Mouse (Mus musculus) neural tube, embryonic 15.5 days (tissue): ENCODE data around the gene Notch1. TPM values are rescaled to one million over a fixed set of nuclear protein-coding genes. Genes with fewer than 3 reads are reported as not detected.

Source experiments
- ATAC-seq: fragments of 200-750 bp; cut with Nextera tagmentation; 2 replicates; pipeline ENCODE4 v1.8.0; 2017; ENCODE audit warnings: mild to moderate bottlenecking, moderate TSS enrichment, moderate library complexity; ENCODE audit not compliant: low FRiP score
- H3K27ac ChIP-seq: fragments of 300-500 bp; sonication (generic); replicated peaks from 2 replicates; pipeline ENCODE4 v1.5.1; 2015; ENCODE audit warnings: mild to moderate bottlenecking, inconsistent platforms
- H3K27me3 ChIP-seq: fragments of 300-500 bp; sonication (generic); replicated peaks from 2 replicates; pipeline ENCODE4 v1.6.1; 2015; ENCODE audit warnings: inconsistent platforms
- H3K36me3 ChIP-seq: fragments of 300-500 bp; sonication (generic); 2 replicates; pipeline ENCODE4 v1.6.1; 2015; ENCODE audit warnings: inconsistent platforms
- H3K4me1 ChIP-seq: fragments of 300-500 bp; sonication (generic); 2 replicates; pipeline ENCODE4 v1.6.1; 2015; ENCODE audit warnings: inconsistent platforms
- H3K4me2 ChIP-seq: fragments of 300-500 bp; sonication (generic); 2 replicates; pipeline ENCODE4 v1.6.1; 2015; ENCODE audit warnings: inconsistent platforms, mild to moderate bottlenecking, moderate library complexity
- H3K4me3 ChIP-seq: fragments of 300-500 bp; sonication (generic); replicated peaks from 2 replicates; pipeline ENCODE4 v1.5.1; 2015; ENCODE audit warnings: mild to moderate bottlenecking, inconsistent platforms
- H3K9ac ChIP-seq: fragments of 300-500 bp; sonication (generic); replicated peaks from 2 replicates; pipeline ENCODE4 v1.6.1; 2015; ENCODE audit warnings: mild to moderate bottlenecking, inconsistent platforms
- H3K9me3 ChIP-seq: fragments of 300-500 bp; sonication (generic); replicated peaks from 2 replicates; pipeline ENCODE4 v1.6.1; 2016; ENCODE audit warnings: inconsistent platforms
- WGBS: fragments of 180-500 bp; shearing (Covaris S2); methylation state at CpG from one replicate; pipeline ENCODE4 v1.1.7; 2015; ENCODE audit warnings: mixed read lengths; 5-methylcytosine and 5-hydroxymethylcytosine counted together
- polyA plus RNA-seq: library from polyadenylated mRNA; unstranded; fragments of >200 nt; fragmentation: Nextera tagmentation; extraction: Ambion mirVana; gene quantifications from 2 replicates; pipeline ENCODE4 v1.2.1, GENCODE M21; 2015

The Notch1 gene
- polyA plus RNA-seq, 1 experiment from 2014 or later: 11.7 TPM

GRCm38 (mm10) chr2:26507481-26507886 lies 9.0 kb downstream of the Notch1 start:
- Histone ChIP-seq H3K4me2 (peak overlapping the region; percentile 17; the same call in 1 of the 2 replicates), H3K4me1 (peaks cover 44% of the 10 kb centered on the region), H3K27me3 (peaks cover 21% of the 10 kb centered on the region), H3K9me3 (no peaks in the 10 kb centered on the region), H3K27ac (peak overlapping the region; percentile 74), H3K36me3 (no peaks in the 10 kb centered on the region), H3K9ac (no peak overlapping the region), H3K4me3 (no peak overlapping the region)
- WGBS: 5% methylated on average over 7 of the region's 7 CpGs
- no peak for ATAC-seq

- Histone ChIP-seq H3K9me3 (no peaks in the 10 kb centered on the region), H3K27ac (peak overlapping the region; percentile 74), H3K27me3 (peaks cover 23% of the 10 kb centered on the region), H3K9ac (no peak overlapping the region), H3K4me3 (no peak overlapping the region), H3K4me1 (peaks cover 51% of the 10 kb centered on the region), H3K4me2 (no peak overlapping the region), H3K36me3 (no peaks in the 10 kb centered on the region)
- ATAC-seq: no peak
- 94% methylated on average over 3 of the region's 3 CpGs for WGBS
Observed at GRCm38 (mm10) chr2:26506746-26507280, 9.7 kb downstream of the Notch1 start.

- peaks cover 23% of the 10 kb centered on the region for H3K27me3 ChIP-seq
- H3K9ac ChIP-seq: no peak overlapping the region
- H3K4me3 ChIP-seq: no peak overlapping the region
- peaks cover 70% of the 10 kb centered on the region for H3K4me1 ChIP-seq
- ATAC-seq: no peak
- peak overlapping the region; percentile 85; the same call in 1 of the 2 replicates for H3K4me2 ChIP-seq
- no peaks in the 10 kb centered on the region for H3K36me3 ChIP-seq
- peak overlapping the region; percentile 80; the same call in 1 of the 2 replicates for H3K27ac ChIP-seq
- WGBS: 63% methylated on average over 9 of the region's 9 CpGs
- no peaks in the 10 kb centered on the region for H3K9me3 ChIP-seq
Observed at GRCm38 (mm10) chr2:26504772-26505480, 11.5 kb downstream of the Notch1 start.

- Histone ChIP-seq H3K27me3 (peaks cover 23% of the 10 kb centered on the region), H3K4me2 (peak overlapping the region; percentile 85), H3K4me1 (peaks cover 80% of the 10 kb centered on the region), H3K27ac (peak overlapping the region; percentile 80), H3K4me3 (peak overlapping the region; percentile 58), H3K9ac (peak overlapping the region; percentile 67), H3K36me3 (no peaks in the 10 kb centered on the region), H3K9me3 (no peaks in the 10 kb centered on the region)
- 1% methylated on average over 51 of the region's 59 CpGs for WGBS
- peak; percentile 53; the same call in 1 of the 2 replicates for ATAC-seq
Observed at GRCm38 (mm10) chr2:26503661-26504575, 12.5 kb downstream of the Notch1 start.

GRCm38 (mm10) chr2:26502863-26503631 lies 13.4 kb downstream of the Notch1 start:
- Histone ChIP-seq H3K9me3 (no peaks in the 10 kb centered on the region), H3K27me3 (peaks cover 23% of the 10 kb centered on the region), H3K4me3 (peak overlapping the region; percentile 58), H3K27ac (peak overlapping the region; percentile 80), H3K4me2 (peak overlapping the region; percentile 85), H3K4me1 (peaks cover 81% of the 10 kb centered on the region), H3K36me3 (no peaks in the 10 kb centered on the region), H3K9ac (peak overlapping the region; percentile 67)
- no peak for ATAC-seq
- WGBS: under 1% methylated on average over 57 of the region's 57 CpGs

- H3K4me2 ChIP-seq: peak overlapping the region; percentile 85
- H3K9ac ChIP-seq: peak overlapping the region; percentile 67
- H3K27ac ChIP-seq: peak overlapping the region; percentile 80
- under 1% methylated on average over 31 of the region's 33 CpGs for WGBS
- no peaks in the 10 kb centered on the region for H3K36me3 ChIP-seq
- peaks cover 84% of the 10 kb centered on the region for H3K4me1 ChIP-seq
- H3K4me3 ChIP-seq: peak overlapping the region; percentile 58
- peak; percentile 5; the same call in 1 of the 2 replicates for ATAC-seq
- no peaks in the 10 kb centered on the region for H3K9me3 ChIP-seq
- peaks cover 23% of the 10 kb centered on the region for H3K27me3 ChIP-seq
Observed at GRCm38 (mm10) chr2:26502299-26502862, 14.1 kb downstream of the Notch1 start.

- Histone ChIP-seq H3K4me1 (peaks cover 84% of the 10 kb centered on the region), H3K9ac (peak overlapping the region; percentile 67), H3K4me3 (peak overlapping the region; percentile 58), H3K27me3 (peaks cover 23% of the 10 kb centered on the region), H3K36me3 (no peaks in the 10 kb centered on the region), H3K27ac (peak overlapping the region; percentile 80), H3K9me3 (no peaks in the 10 kb centered on the region), H3K4me2 (peak overlapping the region; percentile 85)
- WGBS: 1% methylated on average over 15 of the region's 15 CpGs
- peak; percentile 30; the same call in 1 of the 2 replicates for ATAC-seq
Observed at GRCm38 (mm10) chr2:26501651-26502141, 14.8 kb downstream of the Notch1 start.

GRCm38 (mm10) chr2:26500599-26501370 lies 15.7 kb downstream of the Notch1 start:
- ATAC-seq: peak; percentile 78
- Histone ChIP-seq H3K9me3 (no peaks in the 10 kb centered on the region), H3K27ac (peak overlapping the region; percentile 80), H3K27me3 (peaks cover 23% of the 10 kb centered on the region), H3K9ac (no peak overlapping the region), H3K4me2 (peak overlapping the region; percentile 85), H3K36me3 (no peaks in the 10 kb centered on the region), H3K4me1 (peaks cover 92% of the 10 kb centered on the region), H3K4me3 (peak overlapping the region; percentile 58)
- WGBS: 8% methylated on average over 14 of the region's 14 CpGs

- Histone ChIP-seq H3K4me2 (peak overlapping the region; percentile 85), H3K36me3 (no peaks in the 10 kb centered on the region), H3K4me3 (no peak overlapping the region; the same call in 1 of the 2 replicates), H3K27me3 (peaks cover 23% of the 10 kb centered on the region), H3K9ac (no peak overlapping the region), H3K9me3 (no peaks in the 10 kb centered on the region), H3K4me1 (peaks cover 98% of the 10 kb centered on the region), H3K27ac (peak overlapping the region; percentile 80)
- WGBS: 47% methylated on average over 4 of the region's 4 CpGs
- ATAC-seq: peak; percentile 14
Observed at GRCm38 (mm10) chr2:26500027-26500598, 16.4 kb downstream of the Notch1 start.

GRCm38 (mm10) chr2:26498694-26499093 lies 17.8 kb downstream of the Notch1 start:
- Histone ChIP-seq H3K27ac (peak overlapping the region; percentile 80), H3K4me2 (peak overlapping the region; percentile 85), H3K9me3 (no peaks in the 10 kb centered on the region), H3K4me3 (no peak overlapping the region), H3K4me1 (peaks cover 98% of the 10 kb centered on the region), H3K36me3 (no peaks in the 10 kb centered on the region), H3K9ac (no peak overlapping the region), H3K27me3 (peaks cover 10% of the 10 kb centered on the region)
- 54% methylated on average over 8 of the region's 8 CpGs for WGBS
- ATAC-seq: no peak
